Mouse (Mus musculus) midbrain, postnatal 0 days (tissue): ENCODE results near the gene Emilin2. TPM values are rescaled to one million over a fixed set of nuclear protein-coding genes. Genes with fewer than 3 reads are reported as not detected.

Experiments
- ATAC-seq: fragments of 200-750 bp; cut with Nextera tagmentation; 2 replicates; pipeline ENCODE4 v1.8.0; 2017; ENCODE audit warnings: moderate number of reproducible peaks, mild to moderate bottlenecking, moderate TSS enrichment, moderate library complexity; ENCODE audit not compliant: low FRiP score
- DNase-seq: peaks from one replicate; pipeline ENCODE4 v3.0.0-alpha.2; 2015; ENCODE audit warnings: low spot score
- H3K27ac ChIP-seq: fragments of 300-500 bp; sonication (generic); 2 replicates; pipeline ENCODE4 v1.5.1; 2014; ENCODE audit warnings: low read depth, mild to moderate bottlenecking, low read length, mixed read lengths
- H3K27me3 ChIP-seq: fragments of 300-500 bp; sonication (generic); 2 replicates; pipeline ENCODE4 v1.6.1; 2014; ENCODE audit warnings: low read length, control low read depth, mixed read lengths; ENCODE audit not compliant: insufficient read depth
- H3K36me3 ChIP-seq: fragments of 300-500 bp; sonication (generic); 2 replicates; pipeline ENCODE4 v1.6.1; 2014; ENCODE audit warnings: low read length, control low read depth, mixed read lengths; ENCODE audit not compliant: insufficient read depth
- H3K4me1 ChIP-seq: fragments of 300-500 bp; sonication (generic); 2 replicates; pipeline ENCODE4 v1.6.1; 2014; ENCODE audit warnings: mild to moderate bottlenecking, control low read depth, antibody characterized with exemption, low read length, mixed read lengths; ENCODE audit not compliant: insufficient read depth
- H3K4me2 ChIP-seq: fragments of 300-500 bp; sonication (generic); 2 replicates; pipeline ENCODE4 v1.6.1; 2014; ENCODE audit warnings: low read depth, mild to moderate bottlenecking, low read length, mixed read lengths; ENCODE audit not compliant: poor library complexity, severe bottlenecking
- H3K4me3 ChIP-seq: fragments of 300-500 bp; sonication (generic); 2 replicates; pipeline ENCODE4 v1.5.1; 2014; ENCODE audit warnings: low read depth, mild to moderate bottlenecking, low read length, moderate library complexity
- H3K9ac ChIP-seq: fragments of 300-500 bp; sonication (generic); replicated peaks from 2 replicates; pipeline ENCODE4 v1.6.1; 2014; ENCODE audit warnings: mild to moderate bottlenecking, low read length, moderate library complexity, mixed read lengths; ENCODE audit not compliant: poor library complexity, severe bottlenecking
- H3K9me3 ChIP-seq: fragments of 300-500 bp; sonication (generic); 2 replicates; pipeline ENCODE4 v1.6.1; 2016; ENCODE audit warnings: low read length, control low read depth
- CTCF ChIP-seq: IDR thresholded peaks from 2 replicates; pipeline ENCODE4 v1.5.1; 2016; ENCODE audit warnings: antibody characterized with exemption, mild to moderate bottlenecking
- WGBS: fragments of 180-500 bp; shearing (Covaris S2); extraction: QIAGEN DNeasy Blood & Tissue Kit; methylation state at CpG from one replicate; pipeline ENCODE4 v1.1.7; 2014; 5-methylcytosine and 5-hydroxymethylcytosine counted together
- polyA plus RNA-seq: library from polyadenylated mRNA; unstranded; fragments of >200 nt; fragmentation: Nextera tagmentation; extraction: Ambion mirVana; gene quantifications from 2 replicates; pipeline ENCODE4 v1.2.1, GENCODE M21; 2015
- total RNA-seq: library from RNA; depleted of rRNA; stranded (reverse); fragments of >200 nt; gene quantifications from 2 replicates; pipeline ENCODE4 v1.2.3, GENCODE M21; 2014

Gene Emilin2
- total and polyA plus RNA-seq, 2 experiments from 2014 or later, result 0.93 to 1.9 TPM

DNA sequence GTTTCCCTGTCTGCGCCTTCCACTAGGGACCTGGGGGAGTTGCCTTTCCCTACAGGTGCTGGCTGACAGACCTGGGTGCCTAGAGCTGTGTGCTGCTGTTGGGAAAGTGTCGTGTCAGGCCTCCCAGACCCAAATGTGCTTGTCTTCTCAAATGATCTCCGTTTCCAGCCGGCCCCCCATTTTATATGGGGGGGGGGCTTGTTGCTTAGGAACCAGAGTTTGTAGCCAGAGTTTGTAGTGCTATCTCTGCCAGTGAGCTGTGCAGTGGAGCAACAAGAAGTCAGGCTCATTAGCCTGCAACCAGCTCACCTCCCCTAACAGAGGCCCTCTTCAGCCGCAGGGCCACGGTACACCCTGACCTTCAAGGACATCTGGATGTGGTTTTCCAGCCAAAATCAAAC is 60.2 kb downstream of the Emilin2 start:
- Histone ChIP-seq H3K4me3 (no peak overlapping the region), H3K27ac (no peak overlapping the region), H3K4me2 (no peak overlapping the region), H3K9ac (no peak overlapping the region), H3K36me3 (peaks cover 28% of the 10 kb centered on the region), H3K9me3 (no peaks in the 10 kb centered on the region), H3K27me3 (no peaks in the 10 kb centered on the region), H3K4me1 (0 out of 2 replicates have a peak, but pooled peaks cover 2% of the 10 kb centered on the region)
- ATAC-seq, result peak; percentile 60; the same call in 1 of the 2 replicates
- DNase-seq, result peak; percentile 47
- 66% methylated on average over 6 of the region's 6 CpGs for WGBS
- TF ChIP-seq CTCF, result no peak

DNA sequence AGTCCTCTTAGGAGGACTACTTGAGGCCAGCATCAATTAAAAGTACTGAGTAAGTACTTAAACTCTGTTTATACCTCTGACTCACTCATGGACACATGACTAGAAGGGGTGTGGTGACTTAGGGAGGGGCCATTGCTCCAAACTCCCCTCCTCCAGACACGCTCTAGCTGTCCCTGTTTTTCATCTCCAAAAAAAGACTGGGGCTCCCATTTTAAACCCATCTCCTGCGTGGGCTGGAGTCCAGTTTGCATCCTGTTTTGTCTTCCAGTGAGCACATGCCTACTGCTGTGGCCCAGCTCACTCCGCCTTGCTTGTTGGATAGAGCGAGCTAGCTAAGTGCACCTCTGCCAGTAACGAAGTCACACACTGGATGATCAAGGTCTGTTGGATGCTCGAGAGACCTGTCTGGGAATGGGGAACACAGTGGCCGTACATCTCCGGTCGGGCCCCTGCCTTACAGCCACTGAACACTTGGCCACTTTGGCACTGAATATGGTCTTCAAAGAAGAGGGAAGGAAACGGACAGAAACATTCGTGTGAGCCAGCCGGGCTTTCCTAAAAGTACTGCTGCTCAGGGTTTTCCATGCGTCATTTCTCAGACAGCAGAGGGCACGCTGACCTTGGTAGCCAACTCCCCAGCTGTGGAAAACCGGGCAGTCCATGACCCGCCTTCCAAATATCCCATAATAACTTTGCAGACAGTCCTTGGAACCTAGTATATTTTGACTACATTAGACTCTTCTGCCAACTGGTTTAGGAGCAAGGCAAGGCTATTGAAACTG is 60.8 kb downstream of the Emilin2 start:
- Histone ChIP-seq H3K4me1 (0 out of 2 replicates have a peak, but pooled peaks cover 2% of the 10 kb centered on the region), H3K9me3 (no peaks in the 10 kb centered on the region), H3K4me3 (no peak overlapping the region), H3K27me3 (no peaks in the 10 kb centered on the region), H3K27ac (no peak overlapping the region), H3K36me3 (peaks cover 29% of the 10 kb centered on the region), H3K9ac (no peak overlapping the region), H3K4me2 (no peak overlapping the region)
- TF ChIP-seq CTCF, result no peak
- 84% methylated on average over 16 of the region's 16 CpGs for WGBS
- ATAC-seq (no peak), DNase-seq (no peak)

DNA sequence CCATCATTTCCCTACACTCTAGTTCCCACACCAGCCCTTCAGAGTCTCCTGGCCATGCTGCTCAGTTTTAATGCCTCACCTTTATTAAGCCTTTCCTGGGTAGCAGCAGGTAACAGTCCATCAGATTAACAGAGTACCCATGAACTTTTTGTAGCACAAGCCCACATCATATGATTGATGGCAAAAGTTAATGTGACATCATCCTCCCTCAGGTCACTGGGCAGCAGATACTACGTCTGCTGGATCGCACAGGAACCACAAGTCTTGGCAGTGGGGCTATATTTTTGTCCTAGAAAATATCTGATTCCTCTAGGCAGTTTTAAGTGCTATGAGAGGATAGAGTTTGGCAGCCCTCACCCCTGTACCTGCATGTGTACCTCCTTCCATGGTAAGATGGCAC is 61.7 kb downstream of the Emilin2 start:
- H3K9me3 ChIP-seq, result no peaks in the 10 kb centered on the region
- WGBS, result 91% methylated on average over 2 of the region's 2 CpGs
- H3K9ac ChIP-seq, result no peak overlapping the region
- H3K27ac ChIP-seq, result no peak overlapping the region
- H3K36me3 ChIP-seq, result peaks cover 36% of the 10 kb centered on the region
- H3K4me1 ChIP-seq, result 0 out of 2 replicates have a peak, but pooled peaks cover 2% of the 10 kb centered on the region
- H3K27me3 ChIP-seq, result no peaks in the 10 kb centered on the region
- no peak overlapping the region for H3K4me2 ChIP-seq
- H3K4me3 ChIP-seq, result no peak overlapping the region
- DNase-seq (no peak), ATAC-seq (no peak)
- no peak for TF ChIP-seq CTCF

DNA sequence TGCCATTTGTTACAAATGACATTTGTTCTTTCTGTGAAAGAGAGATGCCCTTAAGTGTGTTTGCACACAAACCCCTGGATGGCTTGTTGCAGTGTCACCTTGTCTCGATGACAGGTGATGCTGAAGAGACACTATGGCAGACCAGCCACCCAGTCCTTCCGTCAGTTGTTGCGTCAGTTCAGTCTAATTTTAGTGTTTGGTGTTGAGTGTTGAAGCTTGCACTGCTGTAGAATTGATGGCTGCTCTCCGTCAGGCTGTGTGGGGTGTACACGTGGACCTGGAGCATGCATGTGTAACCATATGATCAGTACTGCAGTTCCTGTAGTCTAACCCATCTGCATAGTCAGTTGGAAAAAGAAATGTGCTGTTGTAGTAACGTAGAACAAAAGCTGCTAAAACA is 62.8 kb downstream of the Emilin2 start:
- no peak for TF ChIP-seq CTCF
- H3K27me3 ChIP-seq, result no peaks in the 10 kb centered on the region
- ATAC-seq (no peak), DNase-seq (no peak)
- no peak overlapping the region for H3K4me3 ChIP-seq
- H3K4me1 ChIP-seq, result 0 out of 2 replicates have a peak, but pooled peaks cover 2% of the 10 kb centered on the region
- WGBS, result 88% methylated on average over 6 of the region's 6 CpGs
- no peaks in the 10 kb centered on the region for H3K9me3 ChIP-seq
- no peak overlapping the region for H3K27ac ChIP-seq
- H3K9ac ChIP-seq, result no peak overlapping the region
- H3K36me3 ChIP-seq, result peaks cover 45% of the 10 kb centered on the region
- H3K4me2 ChIP-seq, result no peak overlapping the region

DNA sequence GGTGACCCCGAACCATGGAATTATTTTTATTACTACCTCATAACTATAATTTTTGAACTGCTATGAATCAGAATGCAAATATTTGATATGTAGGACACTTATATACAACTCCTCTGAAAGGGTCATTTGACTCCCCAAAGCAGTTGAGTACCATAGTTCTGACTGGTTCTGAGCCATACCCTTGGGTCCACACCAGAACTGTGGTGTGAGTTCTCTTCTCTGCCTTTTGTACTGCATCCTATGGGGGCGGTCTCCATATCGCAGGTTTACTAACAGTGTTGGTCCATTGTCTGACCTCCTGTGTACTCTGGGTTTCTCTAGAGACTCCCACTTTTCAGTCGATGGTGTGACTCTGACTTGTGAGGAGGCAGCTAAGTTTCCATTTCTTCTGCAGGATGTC is 65.8 kb downstream of the Emilin2 start:
- WGBS, result 97% methylated on average over 4 of the region's 4 CpGs
- Histone ChIP-seq H3K36me3 (peaks cover 69% of the 10 kb centered on the region), H3K9ac (no peak overlapping the region), H3K4me1 (no peaks in the 10 kb centered on the region), H3K27me3 (no peaks in the 10 kb centered on the region), H3K4me3 (no peak overlapping the region), H3K9me3 (no peaks in the 10 kb centered on the region), H3K27ac (no peak overlapping the region), H3K4me2 (no peak overlapping the region)
- DNase-seq (no peak), ATAC-seq (no peak)
- no peak for TF ChIP-seq CTCF

DNA sequence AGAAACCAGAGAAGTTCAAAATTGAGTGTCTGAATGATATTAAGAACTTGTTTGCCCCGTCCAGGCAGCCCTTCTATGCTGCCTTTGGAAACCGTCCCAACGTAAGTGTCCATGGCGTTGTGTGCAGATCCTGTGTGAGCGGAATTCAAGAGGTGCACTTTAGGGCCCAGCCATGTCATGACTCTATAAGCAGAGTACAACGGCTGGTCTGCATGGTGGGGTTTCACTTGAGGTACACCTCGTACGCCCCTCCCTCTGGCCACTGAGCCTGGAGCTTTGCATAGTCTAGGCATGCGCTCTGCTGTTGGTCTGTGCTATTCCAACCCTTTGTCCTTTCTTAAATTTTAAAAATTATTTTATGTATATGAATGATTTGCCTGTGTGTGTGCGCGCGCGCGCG is 66.6 kb downstream of the Emilin2 start:
- Histone ChIP-seq H3K9me3 (no peaks in the 10 kb centered on the region), H3K27me3 (no peaks in the 10 kb centered on the region), H3K4me3 (no peak overlapping the region), H3K27ac (no peak overlapping the region), H3K9ac (no peak overlapping the region), H3K36me3 (peaks cover 73% of the 10 kb centered on the region), H3K4me2 (no peak overlapping the region), H3K4me1 (no peaks in the 10 kb centered on the region)
- WGBS, result 97% methylated on average over 15 of the region's 15 CpGs
- TF ChIP-seq CTCF, result no peak
- DNase-seq (no peak), ATAC-seq (no peak)
